Mouse (Mus musculus): ENCODE measurements around the gene Ccnc.
"Not testable (repeated sequence)": the region's sequence is repeated elsewhere in the genome, so short reads cannot be mapped to it uniquely, and the experiment has no call there.

Gene Ccnc

GRCm38 (mm10) chr4:21739169-21739568 lies 11.7 kb downstream of the Ccnc start:
- peak; percentile 67 for DNase-seq

GRCm38 (mm10) chr4:21744142-21744541 lies 16.6 kb downstream of the Ccnc start:
- not testable (repeated sequence) for DNase-seq

GRCm38 (mm10) chr4:21745723-21746122 lies 18.2 kb downstream of the Ccnc start:
- no peak for DNase-seq

GRCm38 (mm10) chr4:21755123-21755789 lies 27.8 kb downstream of the Ccnc start:
- peak; percentile 4 for DNase-seq

- DNase-seq, result no peak
Measured at GRCm38 (mm10) chr4:21758860-21759259, 31.4 kb downstream of the Ccnc start.

- DNase-seq, result no peak
Measured at GRCm38 (mm10) chr4:21761416-21762160, 34.1 kb downstream of the Ccnc start.

- no peak for DNase-seq
Measured at GRCm38 (mm10) chr4:21763827-21764226, 36.3 kb downstream of the Ccnc start.

GRCm38 (mm10) chr4:21766171-21766862 lies 38.8 kb downstream of the Ccnc start:
- no peak for DNase-seq

- peak; percentile 89 for DNase-seq
Measured at GRCm38 (mm10) chr4:21766863-21767304, 39.4 kb downstream of the Ccnc start, which contains the start of the genes Usp45 and Tstd3. Gene Usp45, plus strand, starts transcription at chr4:21767156. Gene Tstd3, minus strand, starts transcription at chr4:21767212.

- DNase-seq, result no peak
Measured at GRCm38 (mm10) chr4:21771064-21771463, 43.6 kb downstream of the Ccnc start.

GRCm38 (mm10) chr4:21772306-21772705 lies 44.8 kb downstream of the Ccnc start:
- no peak for DNase-seq

GRCm38 (mm10) chr4:21776091-21776945 lies 48.8 kb downstream of the Ccnc start:
- DNase-seq, result peak; percentile 91

- no peak for DNase-seq
Measured at GRCm38 (mm10) chr4:21776946-21777265, 49.4 kb downstream of the Ccnc start.

- peak; percentile 71 for DNase-seq
Measured at GRCm38 (mm10) chr4:21780816-21781726, 53.6 kb downstream of the Ccnc start.

- no peak for DNase-seq
Measured at GRCm38 (mm10) chr4:21786268-21786667, 58.8 kb downstream of the Ccnc start.

- no peak for DNase-seq
Measured at GRCm38 (mm10) chr4:21788903-21789302, 61.4 kb downstream of the Ccnc start.

GRCm38 (mm10) chr4:21789836-21790235 lies 62.3 kb downstream of the Ccnc start:
- no peak for DNase-seq

- DNase-seq, result no peak
Measured at GRCm38 (mm10) chr4:21793631-21794030, 66.1 kb downstream of the Ccnc start.

- no peak for DNase-seq
Measured at GRCm38 (mm10) chr4:21801013-21801412, 73.5 kb downstream of the Ccnc start.

GRCm38 (mm10) chr4:21801620-21802019 lies 74.1 kb downstream of the Ccnc start:
- DNase-seq, result no peak

- no peak for DNase-seq
Measured at GRCm38 (mm10) chr4:21807204-21807603, 79.7 kb downstream of the Ccnc start.
